Mouse (Mus musculus) thymus, adult 18-20 months (tissue): ENCODE measurements at regions not wholly inside any gene's neighbourhood (a gene's known extent, or its start where the extent isn't known, plus 50 kb on each side); places are given as distances from the start of the nearest gene placed in this dataset.
A peak's percentile ranks its signal among the peaks of the same experiment; 100 is the strongest.

Source experiments
- DNase-seq, 2 experiments: peaks; one replicate each; pipeline ENCODE4 v3.0.0; 2022; ENCODE audit warnings: mixed read lengths in 2 of 2

DNA sequence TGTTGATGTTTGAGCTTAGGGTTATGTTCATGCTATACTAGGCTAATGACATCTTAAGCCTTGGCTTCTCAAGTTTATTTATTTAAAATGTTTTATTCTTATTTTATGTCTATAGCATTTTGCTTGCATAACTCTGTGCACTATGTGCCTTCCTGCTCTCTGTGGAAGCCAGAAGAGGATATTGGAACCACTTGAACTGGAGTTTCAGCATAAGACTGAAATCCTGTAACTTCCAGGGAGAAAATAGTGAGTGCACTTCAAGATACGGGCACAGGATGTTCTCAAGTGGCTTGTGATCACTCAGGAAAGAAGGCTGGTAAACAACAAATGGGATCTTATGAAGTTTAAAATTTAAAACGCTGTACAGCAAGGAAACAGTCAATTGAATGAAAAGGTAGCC is 257.0 kb upstream of the Gm10131 start:
- no peak for DNase-seq

DNA sequence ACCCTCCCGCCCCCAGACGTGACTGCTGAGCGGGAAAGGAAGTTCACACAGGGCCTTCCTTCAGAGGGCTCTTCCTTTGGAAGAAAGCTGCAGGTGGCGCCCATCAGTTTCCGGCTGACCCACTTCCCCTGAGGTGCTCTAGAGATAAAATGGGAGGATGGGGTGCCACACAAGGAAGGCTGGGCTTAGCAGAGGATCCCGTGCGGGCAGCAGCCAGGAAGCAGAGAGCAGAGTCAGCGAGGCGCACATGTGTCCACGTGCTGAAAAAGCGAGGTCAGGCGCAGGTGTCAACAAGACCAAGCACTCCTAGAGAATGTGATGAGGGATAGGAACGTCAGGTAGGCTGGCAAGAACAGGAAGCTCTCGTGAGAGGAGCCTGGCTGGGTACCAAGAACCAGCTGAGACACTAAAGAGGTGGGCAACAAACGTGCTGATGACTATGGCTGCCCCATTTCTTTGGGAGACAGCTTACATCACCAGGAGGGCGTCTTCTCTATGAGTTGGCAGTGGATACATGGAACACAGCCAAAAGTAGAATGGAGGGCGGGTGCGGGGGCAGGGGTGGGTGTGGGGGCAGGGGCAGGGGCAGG is 253.0 kb upstream of the Gm10131 start:
- peak; percentile 60 to 74 for DNase-seq

DNA sequence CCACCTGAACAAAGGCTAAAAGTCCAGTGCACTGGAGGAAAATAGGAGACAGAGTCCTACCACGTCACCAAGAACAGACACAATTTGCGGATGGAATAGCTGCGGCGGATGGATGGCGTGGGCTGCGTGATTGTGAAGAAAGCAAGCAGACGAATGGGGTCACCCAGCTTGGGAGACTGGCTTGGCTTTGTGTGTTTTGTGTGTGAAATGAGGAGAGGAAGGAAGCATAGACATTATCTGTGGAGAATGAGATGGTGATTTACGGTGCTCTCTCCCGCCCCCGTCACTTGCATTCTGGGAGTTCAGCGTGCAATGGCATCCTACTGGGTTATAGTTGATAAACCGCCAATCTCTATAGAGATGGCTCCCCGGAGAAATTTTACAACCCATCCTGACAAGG is 252.1 kb upstream of the Gm10131 start:
- no peak for DNase-seq

DNA sequence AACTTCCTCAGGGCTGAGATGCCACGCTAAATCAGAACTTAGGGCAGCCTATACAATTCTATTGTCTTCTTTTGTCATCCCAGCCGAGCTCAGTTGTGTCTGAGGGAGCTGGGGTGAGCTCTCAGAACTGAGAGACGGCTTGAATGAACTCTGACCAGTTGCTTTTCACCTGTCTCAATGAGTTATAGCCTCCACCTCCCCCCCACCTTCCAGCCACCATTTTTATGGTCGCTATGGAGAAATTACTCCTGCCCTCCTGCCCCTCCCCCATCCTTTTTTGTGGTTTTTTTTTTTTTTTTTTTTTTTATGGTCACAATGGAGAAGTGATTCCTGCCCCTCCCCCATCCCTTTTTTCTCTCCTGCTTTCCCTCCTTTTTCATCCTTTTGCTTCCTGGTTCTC is 251.6 kb upstream of the Gm10131 start:
- no peak for DNase-seq

DNA sequence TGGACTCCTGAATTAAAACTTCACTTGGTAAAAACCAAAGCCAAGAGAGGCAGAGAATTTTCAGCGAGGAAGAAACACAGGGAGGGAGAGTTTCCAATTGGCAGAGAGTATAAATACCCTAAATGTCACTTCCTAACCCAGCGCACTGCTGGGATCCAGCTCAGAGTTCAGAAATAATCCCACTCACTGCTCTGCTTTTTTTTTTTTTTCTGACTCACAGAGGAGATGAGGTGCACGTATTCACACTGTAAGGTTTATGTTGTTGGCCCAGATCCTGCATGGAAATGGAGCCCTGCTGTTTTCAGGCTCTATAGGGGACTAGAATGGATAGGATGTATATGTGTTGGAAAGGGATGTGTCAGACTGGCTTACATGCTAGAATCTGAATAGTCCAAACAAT is 249.8 kb upstream of the Gm10131 start:
- DNase-seq: no peak

DNA sequence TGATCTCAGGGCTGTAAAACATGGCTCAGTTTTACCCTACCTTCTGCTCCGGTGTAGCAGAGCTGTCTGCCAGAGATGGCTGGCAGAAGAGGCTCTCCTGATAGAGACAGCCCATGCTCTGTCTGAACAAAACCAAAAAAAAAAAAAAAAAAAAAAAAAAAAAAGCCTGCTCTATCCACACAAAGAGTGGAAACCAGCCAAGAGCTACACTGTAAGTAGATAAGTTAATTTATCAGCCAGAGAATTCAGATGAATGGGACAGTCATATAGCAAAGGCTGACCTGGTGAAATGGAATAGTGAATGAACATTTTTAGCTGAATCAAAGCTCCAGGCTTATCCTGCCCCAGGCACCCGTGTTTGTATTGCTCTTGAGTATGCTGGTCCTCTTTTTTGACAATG is 248.2 kb upstream of the Gm10131 start:
- DNase-seq: no peak

DNA sequence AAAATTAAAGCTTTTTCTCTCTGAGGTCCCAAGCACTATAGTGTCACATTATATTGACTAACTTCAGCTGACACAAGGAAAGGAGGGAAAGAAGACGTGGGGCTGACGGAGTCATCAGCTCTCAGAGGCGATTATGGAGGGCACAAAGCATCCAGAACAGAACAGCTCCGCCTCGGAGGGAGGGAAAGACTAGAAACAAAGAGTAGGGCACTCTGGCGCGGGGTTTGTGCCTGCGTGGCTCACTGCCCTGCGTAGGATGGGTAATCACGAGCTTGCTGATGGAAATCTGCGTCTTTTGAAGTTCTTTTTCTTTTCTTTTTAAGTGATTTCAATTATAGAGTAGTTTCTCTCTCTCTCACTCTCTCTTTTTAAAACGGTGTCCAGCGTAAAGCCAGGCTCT is 243.5 kb upstream of the Gm10131 start:
- no peak for DNase-seq

DNA sequence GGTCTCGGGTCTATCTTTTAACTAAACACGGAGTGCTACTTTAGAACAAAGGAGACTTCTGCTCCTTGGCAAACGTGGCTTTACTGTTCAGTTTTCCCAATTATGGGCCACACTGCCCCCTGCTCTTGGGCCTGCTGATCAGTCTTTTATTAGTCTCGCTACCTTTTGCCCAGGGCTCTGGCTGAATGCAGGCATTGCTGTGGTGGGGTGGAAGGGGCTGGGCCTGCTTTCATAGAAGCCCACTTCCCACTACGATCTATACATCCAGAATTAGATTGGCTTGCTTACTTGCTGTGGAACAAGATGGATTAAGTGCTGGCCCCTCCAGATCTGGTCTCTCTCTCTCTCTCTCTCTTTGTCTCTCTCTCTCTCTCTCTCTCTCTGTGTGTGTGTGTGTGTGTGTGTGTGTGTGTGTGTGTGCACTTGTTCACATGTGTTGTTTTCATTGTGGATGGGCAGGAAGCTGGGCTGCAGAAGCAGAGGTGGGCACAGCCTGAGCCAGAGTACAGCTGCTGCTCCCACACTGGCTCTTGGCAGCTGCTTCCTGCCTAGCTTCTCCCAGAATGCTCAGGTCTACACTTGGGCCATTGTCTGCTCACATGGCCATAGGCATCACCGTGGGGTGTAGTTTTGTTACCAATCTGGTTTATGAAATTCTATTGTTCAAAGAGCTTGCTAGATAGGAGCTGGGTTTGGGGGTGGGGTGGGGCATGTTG is 241.8 kb upstream of the Gm10131 start:
- peak; percentile 26 to 53 for DNase-seq

DNA sequence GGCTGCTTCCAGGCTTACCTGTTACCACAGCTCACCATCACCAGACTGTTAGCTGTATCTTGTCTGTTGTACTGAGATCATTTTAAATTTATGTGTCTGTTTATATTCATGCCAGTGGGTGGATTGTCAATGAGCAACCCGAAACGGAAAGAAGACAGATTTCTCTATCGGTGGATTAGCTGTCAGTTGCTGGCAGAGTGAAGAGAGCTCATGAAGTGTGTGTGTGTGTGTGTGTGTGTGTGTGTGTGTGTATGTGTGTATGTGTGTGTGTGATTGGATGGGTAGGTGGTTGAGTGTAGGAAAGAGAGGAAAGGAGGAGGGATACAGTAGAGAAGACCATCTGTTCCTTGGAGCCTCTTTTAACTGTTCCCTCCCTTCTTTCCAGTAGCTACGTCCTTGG is 223.3 kb upstream of the Gm10131 start:
- no peak for DNase-seq

DNA sequence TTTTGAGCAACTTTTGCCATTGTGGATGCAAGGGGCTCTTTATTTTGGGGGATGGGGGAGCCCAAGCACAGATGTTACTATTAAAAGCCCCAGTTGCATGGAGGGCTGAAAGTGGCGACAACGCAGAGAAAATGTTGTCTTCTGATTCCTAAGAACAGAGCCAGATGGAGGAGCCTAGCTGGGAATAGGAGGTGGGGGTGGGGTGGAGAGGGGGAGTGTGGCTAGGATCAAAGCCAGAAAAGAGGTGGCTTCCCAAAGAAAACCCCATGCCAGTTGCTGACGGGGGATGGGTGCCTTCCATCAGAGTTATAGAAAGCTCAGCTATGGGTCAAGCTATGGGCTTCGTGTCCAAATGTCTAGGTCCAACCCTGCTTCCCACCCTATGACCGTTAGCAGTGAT is 220.1 kb upstream of the Gm10131 start:
- no peak for DNase-seq

DNA sequence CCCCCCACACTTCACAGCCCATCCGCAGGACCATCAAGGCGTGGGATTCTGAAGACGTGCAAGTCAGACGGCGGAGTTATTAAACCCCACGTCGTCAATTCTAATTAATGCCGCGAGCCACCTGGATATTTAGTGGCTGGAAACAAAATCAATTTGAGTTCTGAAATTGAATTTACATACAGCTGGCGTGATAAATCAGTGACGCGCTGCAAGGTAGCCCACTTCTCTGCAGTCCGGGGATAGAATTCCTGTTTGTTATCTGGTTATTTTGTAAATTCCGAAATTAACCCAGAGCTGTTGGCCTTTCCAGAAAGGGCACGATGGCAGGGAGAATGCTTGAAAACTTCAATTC is 215.1 kb upstream of the Gm10131 start:
- DNase-seq: no peak

DNA sequence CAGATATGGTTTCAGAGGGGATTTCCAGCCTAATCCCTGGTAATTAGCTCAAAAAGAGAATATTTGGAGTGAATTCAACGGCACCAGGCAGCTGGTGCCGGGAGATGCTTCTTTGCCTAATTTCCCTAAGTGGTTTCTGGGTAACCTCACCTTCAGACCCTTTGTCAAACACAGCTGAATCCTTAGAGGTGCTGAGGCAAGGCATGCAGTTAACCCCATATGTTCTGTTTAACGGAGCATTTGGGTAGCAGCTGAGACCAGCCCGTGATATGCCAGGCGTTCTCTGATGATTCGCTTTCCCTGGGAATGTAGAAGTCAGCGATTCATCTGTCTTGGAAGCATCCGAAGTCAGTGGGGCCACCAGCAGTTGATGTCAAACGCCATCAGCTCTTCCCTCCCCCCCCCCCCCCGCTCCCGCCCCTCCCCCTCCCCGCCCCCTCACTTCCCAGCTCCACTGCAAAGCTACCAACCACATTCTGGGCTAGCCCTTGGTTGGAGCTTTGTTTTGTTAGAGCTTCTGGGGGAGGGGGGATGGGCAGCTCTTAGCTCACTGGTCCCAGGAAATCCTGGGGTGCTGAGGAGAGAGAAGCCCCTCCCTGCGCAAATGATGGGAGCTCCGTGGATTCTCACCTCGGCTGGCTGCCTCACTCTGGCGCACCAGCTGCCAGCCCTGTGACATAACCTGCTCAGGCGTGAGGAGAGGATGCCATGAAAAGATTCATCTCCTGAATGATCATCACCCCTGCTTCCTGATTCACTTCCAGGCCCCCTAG is 214.5 kb upstream of the Gm10131 start:
- no peak for DNase-seq

DNA sequence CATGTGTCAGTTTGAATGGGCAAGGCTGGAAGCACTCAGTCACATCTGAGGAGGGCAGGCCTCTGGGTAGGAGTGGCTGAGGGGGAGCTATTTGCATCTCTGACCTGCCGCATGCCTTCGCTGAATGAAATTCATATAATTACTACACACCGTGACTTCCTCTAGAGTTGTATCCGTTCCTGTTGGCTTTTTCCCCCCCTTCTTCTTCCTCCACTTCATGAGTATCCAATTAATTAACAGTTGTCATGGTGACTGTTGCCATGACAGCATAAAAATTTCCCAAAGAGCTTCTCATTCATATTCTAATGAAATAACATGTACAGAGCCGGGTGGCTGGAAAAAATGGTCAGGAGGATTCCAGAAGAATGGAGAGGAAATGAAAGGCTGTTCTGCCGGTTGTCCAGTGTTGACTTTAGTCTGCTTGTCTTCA is 208.6 kb upstream of the Gm10131 start:
- DNase-seq: no peak

DNA sequence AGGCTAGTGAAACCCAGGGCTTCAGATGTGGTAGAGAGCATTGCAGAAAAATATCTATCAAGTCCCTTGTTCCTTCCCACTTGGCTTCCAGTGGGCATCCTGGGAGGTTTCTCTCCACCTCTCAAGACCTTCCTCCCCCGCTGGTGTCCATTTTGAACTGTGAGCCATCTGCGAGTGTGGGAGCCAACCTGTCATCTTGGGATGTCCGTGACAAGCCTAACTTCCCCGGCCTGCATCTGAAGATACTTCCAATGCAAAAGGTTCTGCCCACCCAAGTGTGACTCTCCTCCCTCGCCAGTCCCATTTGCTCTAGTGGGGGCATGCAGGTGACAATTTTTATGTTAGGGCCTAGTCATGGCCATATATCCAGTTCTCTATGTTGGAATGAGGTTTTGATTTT is 208.2 kb upstream of the Gm10131 start:
- DNase-seq: no peak

DNA sequence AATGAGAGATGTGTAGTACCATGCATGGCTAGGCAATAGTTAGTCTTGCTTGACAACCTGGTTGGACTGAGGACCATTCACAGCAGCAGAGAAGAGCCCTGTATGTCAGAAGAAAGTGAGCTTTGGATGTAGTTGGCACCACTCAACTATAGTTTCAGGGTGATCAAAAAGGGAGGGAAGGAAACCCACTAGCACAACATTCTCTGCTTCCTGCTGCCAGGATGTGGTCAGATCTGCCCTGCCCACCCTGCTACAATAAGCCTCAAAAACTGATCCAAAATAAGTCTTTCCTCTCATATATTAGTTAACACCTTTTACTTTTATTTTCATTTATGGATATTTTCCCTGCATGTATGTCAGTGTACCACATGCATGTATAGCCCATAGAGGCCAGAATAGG is 203.7 kb upstream of the Gm10131 start:
- DNase-seq: no peak

DNA sequence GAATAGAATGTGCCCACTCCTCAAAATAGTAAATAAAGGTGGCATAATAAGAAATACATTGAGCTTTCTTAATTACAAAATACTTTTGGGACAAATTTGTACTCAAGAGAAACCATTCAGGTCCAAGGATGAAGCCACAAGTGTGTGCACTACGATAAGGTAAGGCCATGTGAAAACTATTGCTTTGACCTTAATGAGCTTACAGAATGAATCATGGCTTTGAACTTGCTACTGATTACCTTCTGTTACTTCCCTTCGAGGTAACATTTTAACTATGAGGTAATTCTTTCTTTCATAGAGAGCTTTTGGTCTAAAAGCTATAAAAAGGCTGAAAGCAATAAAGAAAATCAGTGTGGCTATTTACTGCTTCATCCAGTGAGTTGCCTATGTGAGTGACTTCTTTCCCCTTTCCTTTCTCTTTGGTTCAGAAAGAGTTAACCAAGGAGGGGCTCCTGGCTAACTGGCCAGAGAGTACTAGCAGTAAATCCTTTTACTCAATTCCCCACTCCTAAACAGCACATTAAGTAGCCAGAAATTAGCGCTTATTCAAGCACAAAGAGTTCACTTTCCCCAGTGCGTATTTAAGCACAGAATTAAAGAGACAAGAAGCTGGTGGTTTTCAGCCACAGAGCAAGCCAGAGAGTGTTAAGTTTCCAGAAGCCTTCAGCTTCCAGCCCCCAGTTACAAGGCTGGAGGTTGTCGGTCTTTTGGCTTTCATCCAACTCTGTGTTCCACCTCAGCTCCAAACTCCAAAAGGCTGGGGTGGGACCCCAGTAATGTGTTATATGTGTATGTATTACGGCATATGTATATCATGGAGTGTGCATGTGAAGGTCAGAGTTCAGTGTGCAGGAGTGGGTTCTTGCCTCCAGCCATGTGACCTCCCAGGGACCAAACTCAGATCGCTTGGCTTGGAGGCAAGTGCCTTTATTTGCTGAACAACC is 194.3 kb upstream of the Gm10131 start:
- DNase-seq: no peak

DNA sequence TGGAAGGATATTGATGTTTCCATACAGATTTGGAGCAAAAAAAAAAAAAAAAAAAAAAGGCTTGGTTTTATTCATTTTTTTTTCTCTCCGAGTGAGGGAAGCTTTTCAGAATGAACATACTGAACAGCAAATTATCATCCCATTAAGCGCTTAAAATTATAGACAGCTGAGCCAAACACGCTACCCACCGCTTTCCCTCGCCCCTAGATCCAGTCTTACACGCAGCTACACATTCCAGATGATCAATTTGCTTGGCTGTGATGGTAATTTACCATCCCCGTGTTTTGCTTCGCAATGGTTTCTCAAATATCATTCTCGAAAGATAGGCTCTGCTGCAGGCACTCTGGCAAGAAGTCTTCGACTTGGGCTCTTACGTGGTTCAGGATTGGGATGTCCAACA is 192.3 kb upstream of the Gm10131 start:
- no peak for DNase-seq

DNA sequence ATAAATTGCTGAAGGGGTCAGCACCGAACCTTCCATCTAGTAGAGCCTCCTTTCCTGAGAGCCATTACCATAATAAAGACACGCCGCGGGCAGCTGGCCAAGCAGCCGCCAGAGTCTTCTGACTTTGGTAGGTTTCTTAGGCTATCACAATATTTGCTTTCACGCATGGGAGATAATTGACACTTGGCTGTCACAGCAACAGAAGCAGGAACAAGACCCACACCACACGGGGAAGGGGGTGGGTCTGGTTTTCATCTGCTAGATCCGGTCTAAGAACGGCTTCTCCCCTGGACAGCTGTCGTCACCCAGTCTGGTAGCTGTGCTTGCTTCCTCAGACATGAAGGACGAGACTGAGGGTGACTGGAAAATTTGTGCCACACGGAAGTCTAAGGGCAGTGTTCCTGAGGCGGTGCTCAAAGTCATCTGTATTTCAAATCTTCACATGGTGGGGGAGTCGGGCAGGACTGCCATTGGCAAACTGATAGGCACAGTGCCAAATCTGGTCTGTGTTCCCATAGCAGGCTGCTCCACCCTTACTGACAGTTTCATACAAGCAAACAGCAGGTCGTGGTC is 188.9 kb upstream of the Gm10131 start:
- DNase-seq: no peak

DNA sequence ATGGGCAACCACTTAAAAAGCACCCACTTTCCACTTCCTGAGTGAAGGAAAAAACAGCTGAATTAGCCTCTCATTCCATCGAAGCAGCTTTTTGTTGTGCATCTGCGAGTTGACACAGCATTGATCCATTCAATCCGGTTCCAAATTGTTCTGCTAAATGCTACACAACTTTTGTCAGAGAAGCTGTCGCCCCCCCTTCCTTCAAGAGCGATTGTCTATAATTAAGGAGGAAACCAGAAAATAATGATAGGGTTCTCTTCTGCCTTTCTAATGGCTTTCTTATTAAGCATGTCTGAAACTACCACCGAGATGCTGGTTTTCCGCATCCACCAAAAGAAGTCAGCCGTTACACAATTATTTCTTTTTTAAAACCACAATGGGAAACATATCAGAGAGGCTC is 183.2 kb upstream of the Gm10131 start:
- no peak for DNase-seq

DNA sequence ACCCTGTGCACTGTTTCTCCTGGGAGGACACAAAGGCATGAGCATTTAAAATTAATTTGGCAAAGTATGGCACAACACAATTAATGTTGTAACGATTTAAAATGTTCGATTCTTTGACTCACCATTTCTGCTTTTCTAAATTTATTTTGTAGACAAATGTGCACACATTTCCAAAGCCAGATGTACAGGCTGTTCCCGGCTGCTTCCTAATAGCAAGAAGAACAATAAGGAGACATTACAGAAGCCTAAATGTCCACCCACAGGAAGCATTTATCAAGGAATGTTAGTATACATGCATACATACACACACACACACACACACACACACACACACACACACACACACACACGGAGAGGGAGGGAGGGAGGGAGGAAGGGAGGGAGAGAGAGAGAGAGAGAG is 179.1 kb upstream of the Gm10131 start:
- no peak for DNase-seq

DNA sequence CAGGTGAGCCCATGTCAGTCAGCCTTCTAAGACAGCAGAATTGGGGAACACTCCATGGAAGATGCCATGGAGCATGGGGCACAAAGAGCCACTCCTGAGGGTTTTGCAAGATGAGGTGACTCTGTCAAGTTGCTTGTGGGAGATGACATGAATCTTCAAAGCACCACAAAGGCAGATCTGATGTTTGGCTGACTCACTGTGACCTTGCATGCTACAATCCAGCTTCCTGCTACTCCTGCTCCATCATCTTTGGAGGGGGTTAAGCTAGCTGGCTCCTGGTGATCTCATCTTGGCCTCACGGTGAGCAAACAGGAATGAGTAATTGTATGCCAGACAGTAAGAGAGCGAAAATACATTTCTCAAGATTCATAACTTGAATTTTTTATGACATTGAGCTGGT is 176.3 kb upstream of the Gm10131 start:
- no peak for DNase-seq

DNA sequence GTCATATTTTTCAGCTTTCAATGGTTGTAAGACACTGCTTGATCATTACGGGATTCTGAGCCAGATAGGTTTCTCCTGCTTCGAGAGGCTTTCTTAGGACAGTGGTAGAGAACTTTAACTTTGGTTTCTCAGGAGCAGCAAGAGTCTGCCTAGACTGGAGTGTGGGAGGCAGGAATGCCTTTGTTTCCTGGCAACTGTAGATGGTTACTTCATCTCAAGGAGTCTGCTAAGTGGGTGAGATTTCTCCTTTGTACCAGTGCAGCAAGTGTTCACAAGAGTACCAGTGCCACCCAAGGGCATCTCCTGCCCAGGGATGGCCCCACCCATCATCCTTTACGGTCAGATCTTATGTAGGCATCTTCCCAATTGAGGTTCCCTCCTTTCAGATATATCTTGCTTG is 173.0 kb upstream of the Gm10131 start:
- DNase-seq: no peak

DNA sequence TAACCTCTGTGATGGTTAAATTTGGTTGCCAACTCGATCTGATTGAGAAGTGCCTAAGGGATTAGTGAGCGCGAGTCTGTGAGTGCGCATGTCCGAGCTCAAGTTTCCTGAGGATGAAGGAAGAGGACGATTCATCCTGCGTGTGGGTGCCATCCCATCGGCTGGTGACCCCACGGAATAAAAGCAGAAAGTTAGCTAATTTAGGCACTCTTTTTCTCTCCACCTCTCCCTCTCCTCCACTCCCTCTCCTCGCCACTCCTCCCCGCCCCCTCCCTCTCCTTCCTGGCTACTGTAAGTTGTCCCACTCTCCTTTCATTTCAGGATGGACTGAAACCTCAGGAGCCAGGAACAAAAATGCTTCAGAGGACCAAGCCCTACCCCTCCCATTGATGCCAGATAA is 168.9 kb upstream of the Gm10131 start:
- DNase-seq: no peak
